Mouse (Mus musculus) cortical plate, adult 2 months (tissue): ENCODE data around the gene Phf19.

Source experiments
- CTCF ChIP-seq: fragments of 200-500 bp; IDR thresholded peaks from 2 replicates; pipeline ENCODE4 v1.5.1; 2011; ENCODE audit warnings: mild to moderate bottlenecking, control low read depth, low read length; ENCODE audit not compliant: insufficient read depth; ENCODE audit errors: extremely low read depth
- POLR2A ChIP-seq: fragments of 200-500 bp; IDR thresholded peaks from 2 replicates; pipeline ENCODE4 v1.6.1; 2011; ENCODE audit warnings: mild to moderate bottlenecking, low read length, control low read depth; ENCODE audit not compliant: insufficient read depth; ENCODE audit errors: extremely low read depth

DNA sequence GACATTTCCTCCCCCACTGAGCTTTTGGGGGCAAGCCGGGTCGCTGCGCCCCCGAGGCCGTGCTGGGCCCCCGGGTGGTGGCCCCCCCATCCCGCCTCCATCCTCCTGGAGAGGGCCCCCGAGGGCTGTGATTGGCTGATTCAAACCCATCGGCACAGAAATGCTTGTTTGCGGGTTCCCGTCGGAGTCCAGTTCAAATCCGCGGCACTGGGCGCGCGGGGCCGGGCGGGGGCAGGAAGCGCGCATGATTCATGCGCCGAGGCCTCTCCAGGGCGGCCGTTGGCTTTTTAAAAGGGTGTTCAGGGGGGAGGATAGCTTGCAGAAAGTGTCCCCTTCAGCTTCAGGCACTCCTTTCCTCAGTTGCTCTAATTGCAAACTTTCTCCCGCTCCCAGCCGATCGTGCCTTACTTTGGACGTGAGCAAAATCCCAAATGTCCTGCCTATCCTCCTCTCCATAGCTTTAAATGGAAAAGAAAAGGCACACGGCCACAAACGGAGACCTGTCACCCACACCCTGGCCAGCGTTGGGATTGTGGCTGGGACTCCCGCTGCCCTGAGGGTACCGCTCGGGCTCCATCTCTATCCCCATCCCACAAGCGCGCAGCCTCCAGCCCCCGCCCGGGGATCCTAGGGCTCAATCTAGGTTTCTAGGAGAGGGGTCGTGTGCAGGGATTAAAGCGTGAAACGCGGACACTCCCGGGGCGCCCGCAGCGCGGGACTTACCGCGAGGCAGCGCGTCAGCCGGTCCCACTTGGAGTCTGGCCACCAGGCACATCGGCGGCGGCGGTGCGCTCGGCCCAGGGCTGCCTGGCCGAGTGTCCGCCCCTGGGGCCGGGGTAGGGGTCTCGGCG is at the start of gene Phf19:
- no peak for TF ChIP-seq POLR2A
- TF ChIP-seq CTCF = no peak
